Mouse (Mus musculus) kidney, embryonic 14.5 days (tissue): ENCODE data around the gene Acot8. TPM values are rescaled to one million over a fixed set of nuclear protein-coding genes. Genes with fewer than 3 reads are reported as not detected.
A peak's percentile ranks its signal among the peaks of the same experiment; 100 is the strongest.

Experiments used
- ATAC-seq: fragments of 200-750 bp; cut with Nextera tagmentation; 2 replicates; pipeline ENCODE4 v1.8.0; 2017; ENCODE audit warnings: moderate number of reproducible peaks, mild to moderate bottlenecking, moderate TSS enrichment, moderate library complexity; ENCODE audit not compliant: low FRiP score, low TSS enrichment
- H3K27ac ChIP-seq: fragments of 300-500 bp; sonication (generic); 2 replicates; pipeline ENCODE4 v1.5.1; 2014; ENCODE audit warnings: low read depth, mild to moderate bottlenecking, low read length, moderate library complexity, mixed read lengths
- H3K27me3 ChIP-seq: fragments of 300-500 bp; sonication (generic); 2 replicates; pipeline ENCODE4 v1.6.1; 2014; ENCODE audit warnings: mild to moderate bottlenecking, low read length; ENCODE audit not compliant: control insufficient read depth, insufficient read depth
- H3K36me3 ChIP-seq: fragments of 300-500 bp; sonication (generic); 2 replicates; pipeline ENCODE4 v1.6.1; 2014; ENCODE audit warnings: low read length, mixed read lengths; ENCODE audit not compliant: control insufficient read depth, insufficient read depth
- H3K4me1 ChIP-seq: fragments of 300-500 bp; sonication (generic); 2 replicates; pipeline ENCODE4 v1.6.1; 2014; ENCODE audit warnings: low read length, mixed read lengths; ENCODE audit not compliant: control insufficient read depth, insufficient read depth
- H3K4me2 ChIP-seq: fragments of 300-500 bp; sonication (generic); replicated peaks from 2 replicates; pipeline ENCODE4 v1.6.1; 2014; ENCODE audit warnings: low read depth, mild to moderate bottlenecking, low read length
- H3K4me3 ChIP-seq: fragments of 300-500 bp; sonication (generic); 2 replicates; pipeline ENCODE4 v1.5.1; 2014; ENCODE audit warnings: mild to moderate bottlenecking, low read length
- H3K9ac ChIP-seq: fragments of 300-500 bp; sonication (generic); 2 replicates; pipeline ENCODE4 v1.6.1; 2014; ENCODE audit warnings: low read depth, mild to moderate bottlenecking, low read length, moderate library complexity
- H3K9me3 ChIP-seq: fragments of 300-500 bp; sonication (generic); 2 replicates; pipeline ENCODE4 v1.6.1; 2016; ENCODE audit warnings: low read length; ENCODE audit not compliant: control insufficient read depth
- WGBS: fragments of 180-500 bp; shearing (Covaris S2); extraction: QIAGEN DNeasy Blood & Tissue Kit; methylation state at CpG from one replicate; pipeline ENCODE4 v1.1.7; 2014; 5-methylcytosine and 5-hydroxymethylcytosine counted together
- polyA plus RNA-seq: library from polyadenylated mRNA; unstranded; fragments of >200 nt; fragmentation: Nextera tagmentation; extraction: Ambion mirVana; gene quantifications from 2 replicates; pipeline ENCODE4 v1.2.1, GENCODE M21; 2014

Gene Acot8
- 13.7 and 17.0 TPM in 2 replicates for polyA plus RNA-seq

GRCm38 (mm10) chr2:164804533-164805331, at the start of gene Acot8, which contains the start of gene Zswim3:
Gene Acot8 (minus strand): TSS chr2:164804882.
Gene Zswim3 (plus strand): TSS chr2:164805098.
- H3K4me1 ChIP-seq: peaks cover 6% of the 10 kb centered on the region; the same call in 1 of the 2 replicates
- H3K27me3 ChIP-seq: no peaks in the 10 kb centered on the region
- peak within 1 kb of the TSS; percentile 77 for H3K9ac ChIP-seq
- H3K9me3 ChIP-seq: no peaks in the 10 kb centered on the region
- H3K27ac ChIP-seq: peak within 1 kb of the TSS; percentile 59; the same call in 1 of the 2 replicates
- H3K36me3 ChIP-seq: peaks cover 22% of the 10 kb centered on the region
- peak; percentile 97 for ATAC-seq
- H3K4me3 ChIP-seq: peak within 1 kb of the TSS; percentile 69
- H3K4me2 ChIP-seq: peak within 1 kb of the TSS; percentile 59
- under 1% methylated on average over 47 of the region's 47 CpGs for WGBS

GRCm38 (mm10) chr2:164850061-164850460, 45.4 kb upstream of the Acot8 start:
- H3K4me3 ChIP-seq: no peak overlapping the region
- no peak overlapping the region for H3K4me2 ChIP-seq
- H3K36me3 ChIP-seq: no peaks in the 10 kb centered on the region
- no peak overlapping the region for H3K27ac ChIP-seq
- no peak overlapping the region for H3K9ac ChIP-seq
- no peak for ATAC-seq
- 51% methylated on average over 8 of the region's 8 CpGs for WGBS
- H3K27me3 ChIP-seq: peaks cover 4% of the 10 kb centered on the region; the same call in 1 of the 2 replicates
- H3K9me3 ChIP-seq: no peaks in the 10 kb centered on the region
- no peaks in the 10 kb centered on the region for H3K4me1 ChIP-seq

- Histone ChIP-seq H3K36me3 (no peaks in the 10 kb centered on the region), H3K27ac (no peak overlapping the region), H3K4me2 (no peak overlapping the region), H3K9ac (no peak overlapping the region), H3K4me1 (no peaks in the 10 kb centered on the region), H3K27me3 (no peaks in the 10 kb centered on the region), H3K4me3 (no peak overlapping the region), H3K9me3 (no peaks in the 10 kb centered on the region)
- 63% methylated on average over 3 of the region's 3 CpGs for WGBS
- ATAC-seq: no peak
Measured at GRCm38 (mm10) chr2:164845782-164846181, 41.1 kb upstream of the Acot8 start.

- Histone ChIP-seq H3K36me3 (peaks cover 41% of the 10 kb centered on the region), H3K4me2 (no peak overlapping the region), H3K27ac (no peak overlapping the region), H3K4me1 (peaks cover 11% of the 10 kb centered on the region), H3K9me3 (no peaks in the 10 kb centered on the region), H3K9ac (no peak overlapping the region), H3K27me3 (no peaks in the 10 kb centered on the region), H3K4me3 (no peak overlapping the region)
- ATAC-seq: no peak
- WGBS: over 99% methylated on average over 4 of the region's 4 CpGs
Measured at GRCm38 (mm10) chr2:164835164-164835563, 30.5 kb upstream of the Acot8 start.

DNA sequence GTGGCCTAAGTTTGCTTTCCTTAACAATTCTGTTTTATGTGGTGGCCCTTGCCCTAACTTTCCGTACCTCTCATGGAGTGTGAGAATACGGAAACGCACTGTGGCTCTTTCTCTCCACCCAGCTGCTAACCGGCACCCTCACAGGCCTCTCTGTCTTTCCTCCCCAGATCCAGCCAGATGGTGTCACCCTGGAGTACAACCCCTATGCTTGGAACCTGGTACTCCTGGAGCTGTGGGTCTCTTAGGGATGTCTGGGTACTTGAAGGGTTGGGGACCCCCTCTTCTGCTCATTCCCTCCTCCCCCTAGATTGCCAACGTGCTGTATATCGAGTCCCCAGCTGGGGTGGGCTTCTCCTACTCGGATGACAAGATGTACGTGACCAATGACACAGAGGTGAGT, 29.8 kb upstream of the Acot8 start:
- WGBS: 41% methylated on average over 8 of the region's 8 CpGs
- Histone ChIP-seq H3K36me3 (peaks cover 35% of the 10 kb centered on the region), H3K4me1 (peaks cover 11% of the 10 kb centered on the region), H3K27ac (no peak overlapping the region), H3K9ac (peak overlapping the region; percentile 63), H3K9me3 (no peaks in the 10 kb centered on the region), H3K4me2 (peak overlapping the region; percentile 95), H3K27me3 (no peaks in the 10 kb centered on the region), H3K4me3 (peak overlapping the region; percentile 63)
- no peak for ATAC-seq

GRCm38 (mm10) chr2:164833314-164833959, 28.8 kb upstream of the Acot8 start, which contains the start of gene Neurl2:
Gene Neurl2 (minus strand): TSS chr2:164833456.
- H3K36me3 ChIP-seq: peaks cover 27% of the 10 kb centered on the region
- H3K4me2 ChIP-seq: peak within 1 kb of the TSS; percentile 95
- H3K9ac ChIP-seq: peak within 1 kb of the TSS; percentile 63
- no peaks in the 10 kb centered on the region for H3K27me3 ChIP-seq
- peak within 1 kb of the TSS; percentile 83 for H3K27ac ChIP-seq
- WGBS: under 1% methylated on average over 31 of the region's 31 CpGs
- H3K4me1 ChIP-seq: peaks cover 11% of the 10 kb centered on the region
- peak within 1 kb of the TSS; percentile 63 for H3K4me3 ChIP-seq
- peak; percentile 68 for ATAC-seq
- no peaks in the 10 kb centered on the region for H3K9me3 ChIP-seq

DNA sequence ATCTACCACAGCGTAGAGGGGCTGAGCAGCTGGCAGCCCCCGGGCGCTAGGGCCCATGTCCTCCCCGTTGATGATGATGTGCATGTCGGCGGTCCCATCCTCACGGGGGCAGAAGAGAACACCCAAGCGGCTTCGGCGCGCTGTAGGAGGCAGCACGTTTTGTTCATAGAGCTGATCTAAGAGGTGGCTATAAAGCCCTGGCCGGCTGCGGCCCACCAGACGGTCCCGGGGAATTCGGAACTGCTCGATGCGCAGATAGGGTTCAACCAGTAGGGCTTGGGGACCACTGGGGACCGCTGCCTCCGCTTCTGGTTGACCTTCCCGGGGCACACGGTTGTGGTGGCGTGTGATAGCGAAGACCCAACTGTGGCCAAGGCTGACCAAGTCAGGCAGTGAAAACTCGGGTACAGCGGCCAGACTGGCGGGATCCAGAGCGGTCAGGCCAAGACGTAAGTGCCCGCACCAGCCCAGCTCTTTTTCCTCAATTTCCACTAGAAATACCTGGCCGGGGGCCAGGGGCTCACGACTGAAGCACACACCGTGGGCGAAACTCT, 28.1 kb upstream of the Acot8 start, which contains the start of gene Ctsa:
Gene Ctsa, plus strand, starts transcription at position 126 of the 554 bp plus-strand sequence.
- peak within 1 kb of the TSS; percentile 83 for H3K27ac ChIP-seq
- under 1% methylated on average over 35 of the region's 35 CpGs for WGBS
- peak within 1 kb of the TSS; percentile 63 for H3K4me3 ChIP-seq
- H3K4me2 ChIP-seq: peak within 1 kb of the TSS; percentile 95
- H3K36me3 ChIP-seq: peaks cover 23% of the 10 kb centered on the region
- H3K9ac ChIP-seq: peak within 1 kb of the TSS; percentile 63
- H3K9me3 ChIP-seq: no peaks in the 10 kb centered on the region
- ATAC-seq: peak; percentile 75
- no peaks in the 10 kb centered on the region for H3K27me3 ChIP-seq
- H3K4me1 ChIP-seq: peaks cover 11% of the 10 kb centered on the region

- H3K36me3 ChIP-seq: peaks cover 28% of the 10 kb centered on the region
- no peak overlapping the region for H3K27ac ChIP-seq
- no peaks in the 10 kb centered on the region for H3K9me3 ChIP-seq
- H3K4me2 ChIP-seq: peak overlapping the region; percentile 95
- no peak for ATAC-seq
- H3K4me1 ChIP-seq: peaks cover 11% of the 10 kb centered on the region
- no peaks in the 10 kb centered on the region for H3K27me3 ChIP-seq
- peak overlapping the region; percentile 63 for H3K4me3 ChIP-seq
- peak overlapping the region; percentile 63 for H3K9ac ChIP-seq
- WGBS: 66% methylated on average over 16 of the region's 16 CpGs
Measured at GRCm38 (mm10) chr2:164832032-164832747, 27.5 kb upstream of the Acot8 start.
